Mouse (Mus musculus) lung, postnatal 0 days (tissue): ENCODE measurements around the gene Rad50. TPM values are rescaled to one million over a fixed set of nuclear protein-coding genes. Genes with fewer than 3 reads are reported as not detected.

Source experiments
- ATAC-seq: fragments of 200-750 bp; cut with Nextera tagmentation; 2 replicates; pipeline ENCODE4 v1.8.0; 2017; ENCODE audit warnings: moderate library complexity
- DNase-seq: peaks from one replicate; pipeline ENCODE4 v3.0.0-alpha.2; 2016; ENCODE audit warnings: low spot score
- H3K27ac ChIP-seq: fragments of 300-500 bp; sonication (generic); 2 replicates; pipeline ENCODE4 v1.5.1; 2014; ENCODE audit warnings: antibody characterized with exemption, mild to moderate bottlenecking, low read length, mixed read lengths
- H3K27me3 ChIP-seq: fragments of 300-500 bp; sonication (generic); replicated peaks from 2 replicates; pipeline ENCODE4 v1.6.1; 2014; ENCODE audit warnings: low read length, mixed read lengths; ENCODE audit not compliant: insufficient read depth
- H3K36me3 ChIP-seq: fragments of 300-500 bp; sonication (generic); 2 replicates; pipeline ENCODE4 v1.6.1; 2014; ENCODE audit warnings: low read length, mixed read lengths; ENCODE audit not compliant: insufficient read depth
- H3K4me1 ChIP-seq: fragments of 300-500 bp; sonication (generic); 2 replicates; pipeline ENCODE4 v1.6.1; 2014; ENCODE audit warnings: antibody characterized with exemption, low read depth, low read length, mixed read lengths; ENCODE audit not compliant: insufficient read depth
- H3K4me2 ChIP-seq: fragments of 300-500 bp; sonication (generic); replicated peaks from 2 replicates; pipeline ENCODE4 v1.6.1; 2014; ENCODE audit warnings: low read depth, mild to moderate bottlenecking, low read length, moderate library complexity, mixed read lengths
- H3K4me3 ChIP-seq: fragments of 300-500 bp; sonication (generic); 2 replicates; pipeline ENCODE4 v1.5.1; 2014; ENCODE audit warnings: low read depth, low read length
- H3K9ac ChIP-seq: fragments of 300-500 bp; sonication (generic); replicated peaks from 2 replicates; pipeline ENCODE4 v1.6.1; 2014; ENCODE audit warnings: low read depth, mild to moderate bottlenecking
- H3K9me3 ChIP-seq: fragments of 300-500 bp; sonication (generic); 2 replicates; pipeline ENCODE4 v1.6.1; 2016; ENCODE audit warnings: low read length, mixed read lengths
- CTCF ChIP-seq: IDR thresholded peaks from 2 replicates; pipeline ENCODE4 v1.5.1; 2016; ENCODE audit warnings: antibody characterized with exemption, mild to moderate bottlenecking
- EP300 ChIP-seq: IDR thresholded peaks from 2 replicates; pipeline ENCODE4 v1.6.1; 2016; ENCODE audit warnings: antibody characterized with exemption, mild to moderate bottlenecking, control low read depth
- WGBS: fragments of 180-500 bp; shearing (Covaris S2); extraction: QIAGEN DNeasy Blood & Tissue Kit; methylation state at CpG from one replicate; pipeline ENCODE4 v1.1.7; 2014; 5-methylcytosine and 5-hydroxymethylcytosine counted together
- polyA plus RNA-seq: library from polyadenylated mRNA; unstranded; fragments of >200 nt; fragmentation: Nextera tagmentation; extraction: Ambion mirVana; gene quantifications from 2 replicates; pipeline ENCODE4 v1.2.1, GENCODE M21; 2015

The Rad50 gene
- polyA plus RNA-seq, 1 experiment from 2014 or later = 18.1 TPM

DNA sequence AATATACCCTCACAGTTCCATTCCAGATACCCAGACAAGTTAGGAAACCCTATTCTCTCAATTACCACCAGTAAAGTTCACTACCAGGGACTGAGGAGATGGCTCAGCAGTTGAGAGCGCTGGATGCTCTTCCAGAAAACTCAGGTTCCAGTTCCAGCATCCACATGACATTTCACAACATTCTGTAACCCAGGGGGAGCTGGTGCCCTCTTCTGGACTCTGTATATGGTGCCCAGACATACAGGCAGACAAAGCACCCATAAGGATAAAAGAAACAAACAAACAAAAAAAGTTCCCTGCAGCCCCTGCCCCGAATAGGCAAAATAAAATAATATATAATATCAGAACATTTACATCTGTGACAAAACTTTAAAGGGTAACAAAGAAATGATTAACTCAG lies 27.3 kb upstream of the Rad50 start:
- DNase-seq = no peak
- Histone ChIP-seq H3K27me3 (no peaks in the 10 kb centered on the region), H3K4me2 (no peak overlapping the region), H3K4me3 (no peak overlapping the region), H3K9me3 (no peaks in the 10 kb centered on the region), H3K9ac (no peak overlapping the region), H3K36me3 (no peaks in the 10 kb centered on the region), H3K4me1 (no peaks in the 10 kb centered on the region), H3K27ac (no peak overlapping the region)
- WGBS = 78% methylated on average over 2 of the region's 2 CpGs
- ATAC-seq = no peak
- TF ChIP-seq CTCF = no peak
- TF ChIP-seq EP300 = no peak

DNA sequence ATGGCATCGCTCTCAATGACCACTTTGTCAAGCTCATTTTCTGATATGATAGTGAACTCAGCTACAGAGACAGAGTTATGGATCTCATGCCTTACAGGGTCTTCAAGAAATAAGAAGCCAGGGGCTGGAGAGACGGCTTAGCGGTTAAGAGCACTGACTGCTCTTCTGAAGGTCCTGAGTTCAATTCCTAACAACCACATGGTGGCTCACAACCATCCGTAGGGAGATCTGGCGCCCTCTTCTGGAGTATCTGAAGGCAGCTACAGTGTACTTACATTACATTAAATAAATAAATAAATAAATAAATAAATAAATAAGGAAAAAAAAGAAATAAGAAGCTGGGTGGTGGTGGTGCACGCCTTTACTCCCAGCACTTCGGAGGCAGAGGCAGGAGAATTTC lies 26.7 kb upstream of the Rad50 start:
- no peak for TF ChIP-seq EP300
- peak; percentile 29 for TF ChIP-seq CTCF
- Histone ChIP-seq H3K4me1 (no peaks in the 10 kb centered on the region), H3K27me3 (no peaks in the 10 kb centered on the region), H3K9ac (no peak overlapping the region), H3K27ac (no peak overlapping the region), H3K36me3 (no peaks in the 10 kb centered on the region), H3K9me3 (no peaks in the 10 kb centered on the region), H3K4me2 (no peak overlapping the region), H3K4me3 (no peak overlapping the region)
- DNase-seq (no peak), ATAC-seq (no peak)
- 79% methylated on average over 7 of the region's 7 CpGs for WGBS

DNA sequence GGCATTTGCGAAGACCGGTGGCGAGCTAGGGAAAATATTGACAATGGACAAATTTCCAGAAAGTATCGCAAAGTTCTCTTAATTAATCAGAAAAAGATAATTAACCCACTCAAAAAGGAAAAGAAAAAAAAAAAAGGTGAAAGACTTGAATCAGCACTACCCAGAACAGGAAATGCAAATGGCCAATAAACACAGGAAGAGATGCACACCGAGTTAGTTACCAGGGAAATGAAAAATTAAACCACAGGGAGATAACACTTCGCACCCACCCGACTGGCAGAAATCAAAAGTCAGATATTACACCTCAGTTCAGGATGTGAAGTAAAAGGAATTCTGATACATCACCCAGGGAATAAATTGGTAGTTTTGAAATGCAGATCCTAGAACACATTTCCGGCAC lies 25.1 kb upstream of the Rad50 start:
- H3K9ac ChIP-seq = no peak overlapping the region
- no peaks in the 10 kb centered on the region for H3K27me3 ChIP-seq
- DNase-seq = no peak
- no peaks in the 10 kb centered on the region for H3K36me3 ChIP-seq
- TF ChIP-seq EP300 (no peak), CTCF (no peak)
- H3K4me1 ChIP-seq = no peaks in the 10 kb centered on the region
- no peak overlapping the region for H3K4me2 ChIP-seq
- 82% methylated on average over 8 of the region's 8 CpGs for WGBS
- ATAC-seq = no peak
- no peak overlapping the region for H3K27ac ChIP-seq
- no peak overlapping the region for H3K4me3 ChIP-seq
- H3K9me3 ChIP-seq = no peaks in the 10 kb centered on the region

DNA sequence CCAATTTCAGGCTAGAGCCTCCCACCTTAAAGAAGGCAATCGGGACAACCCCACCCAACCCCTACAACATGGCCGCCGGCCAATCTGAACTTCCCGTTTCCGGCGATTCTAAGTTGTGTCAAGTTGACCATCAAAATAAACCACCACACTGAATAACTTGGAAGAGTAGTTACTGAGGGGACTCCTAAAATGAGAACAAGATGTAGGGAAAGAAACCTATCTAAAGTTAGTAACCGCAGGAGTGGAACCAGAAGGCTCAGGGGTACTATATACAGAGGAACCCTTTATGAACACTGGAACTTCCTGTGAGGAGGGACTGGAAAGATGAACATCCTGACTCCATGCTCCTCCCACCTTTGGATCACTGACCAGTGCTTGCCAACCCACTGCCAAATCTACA lies 24.3 kb upstream of the Rad50 start:
- no peak overlapping the region for H3K4me3 ChIP-seq
- H3K27me3 ChIP-seq = no peaks in the 10 kb centered on the region
- DNase-seq (no peak), ATAC-seq (no peak)
- WGBS = 94% methylated on average over 7 of the region's 7 CpGs
- no peak overlapping the region for H3K9ac ChIP-seq
- TF ChIP-seq EP300 (no peak), CTCF (no peak)
- H3K36me3 ChIP-seq = no peaks in the 10 kb centered on the region
- no peaks in the 10 kb centered on the region for H3K4me1 ChIP-seq
- no peak overlapping the region for H3K4me2 ChIP-seq
- no peaks in the 10 kb centered on the region for H3K9me3 ChIP-seq
- no peak overlapping the region for H3K27ac ChIP-seq

DNA sequence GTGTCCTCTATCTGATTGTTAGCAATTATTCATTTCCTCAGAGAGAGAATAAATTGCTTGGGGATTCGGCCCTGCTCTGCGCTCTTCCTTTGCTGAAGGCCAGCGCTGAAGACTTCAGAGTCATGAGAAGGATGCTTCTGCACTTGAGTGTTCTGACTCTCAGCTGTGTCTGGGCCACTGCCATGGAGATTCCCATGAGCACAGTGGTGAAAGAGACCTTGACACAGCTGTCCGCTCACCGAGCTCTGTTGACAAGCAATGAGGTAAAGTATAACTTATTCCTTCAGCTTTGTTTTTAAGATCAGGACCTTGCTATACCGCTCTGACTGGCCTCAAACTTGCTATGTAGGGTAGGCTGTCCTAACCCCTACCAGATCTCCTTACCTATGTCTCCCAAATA lies 13.6 kb upstream of the Rad50 start, which contains the start of gene Il5:
Il5 (plus strand) TSS at position 80 of the 400 bp plus-strand sequence.
- Histone ChIP-seq H3K9ac (no peak within 1 kb of the TSS), H3K4me3 (no peak within 1 kb of the TSS), H3K27me3 (no peaks in the 10 kb centered on the region), H3K9me3 (no peaks in the 10 kb centered on the region), H3K27ac (no peak within 1 kb of the TSS), H3K4me1 (no peaks in the 10 kb centered on the region), H3K36me3 (no peaks in the 10 kb centered on the region), H3K4me2 (no peak within 1 kb of the TSS)
- ATAC-seq (no peak), DNase-seq (no peak)
- 77% methylated on average over 6 of the region's 6 CpGs for WGBS
- no peak for TF ChIP-seq EP300
- no peak for TF ChIP-seq CTCF

DNA sequence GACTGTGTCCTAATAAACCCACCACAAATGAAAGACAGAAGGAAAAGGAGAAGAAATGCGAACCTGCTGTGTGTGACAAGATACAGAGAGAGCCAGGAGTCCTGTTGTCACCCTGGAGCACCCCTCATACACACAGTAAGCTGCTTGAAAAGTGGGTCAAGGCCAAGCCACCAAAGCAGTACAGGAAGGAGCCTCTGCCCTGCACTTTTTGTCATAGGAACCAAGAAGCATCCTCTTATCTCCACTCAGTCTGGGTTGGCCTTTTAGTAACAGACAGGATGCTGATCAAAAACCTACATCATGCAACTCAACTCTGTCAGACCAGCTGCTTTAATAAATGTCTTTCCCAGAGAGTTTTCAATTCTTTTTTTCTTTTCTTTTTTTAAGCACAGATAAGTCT lies 12.6 kb upstream of the Rad50 start:
- no peak overlapping the region for H3K27ac ChIP-seq
- WGBS = 65% methylated on average over 1 of the region's 1 CpGs
- no peaks in the 10 kb centered on the region for H3K36me3 ChIP-seq
- H3K4me1 ChIP-seq = no peaks in the 10 kb centered on the region
- H3K9me3 ChIP-seq = no peaks in the 10 kb centered on the region
- no peak for TF ChIP-seq EP300
- no peak for TF ChIP-seq CTCF
- ATAC-seq (no peak), DNase-seq (no peak)
- no peak overlapping the region for H3K4me2 ChIP-seq
- no peak overlapping the region for H3K4me3 ChIP-seq
- H3K9ac ChIP-seq = no peak overlapping the region
- H3K27me3 ChIP-seq = no peaks in the 10 kb centered on the region

DNA sequence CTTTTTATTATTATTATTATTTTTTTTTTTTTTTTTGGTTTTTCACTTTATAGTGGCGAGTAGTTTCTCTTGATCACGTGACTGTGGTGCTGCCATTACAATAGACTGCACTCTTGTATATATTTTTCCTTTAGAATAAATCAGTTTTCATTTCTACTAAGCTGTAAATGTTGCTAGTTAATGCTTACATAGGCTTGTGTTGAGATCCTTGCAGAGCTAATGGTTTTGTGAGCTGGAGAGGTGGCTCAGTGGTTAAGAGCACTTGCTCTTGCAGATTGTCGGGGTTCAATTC lies 545 bp upstream of the Rad50 start:
- H3K36me3 ChIP-seq = no peaks in the 10 kb centered on the region
- H3K27ac ChIP-seq = no peak overlapping the region
- TF ChIP-seq CTCF = no peak
- TF ChIP-seq EP300 = no peak
- no peak for DNase-seq
- no peaks in the 10 kb centered on the region for H3K9me3 ChIP-seq
- no peaks in the 10 kb centered on the region for H3K27me3 ChIP-seq
- no peak for ATAC-seq
- peak overlapping the region; percentile 92 for H3K4me2 ChIP-seq
- 74% methylated on average over 3 of the region's 3 CpGs for WGBS
- no peak overlapping the region for H3K9ac ChIP-seq
- peak overlapping the region; percentile 71 for H3K4me3 ChIP-seq
- peaks cover 4% of the 10 kb centered on the region; the same call in 1 of the 2 replicates for H3K4me1 ChIP-seq
